Mouse (Mus musculus): ENCODE data around the gene Etv1. TPM values are rescaled to one million over a fixed set of nuclear protein-coding genes. Genes with fewer than 3 reads are reported as not detected.
A peak's percentile ranks its signal among the peaks of the same experiment; 100 is the strongest.

The Etv1 gene
- 0.09 and 7.3 TPM in 2 replicates for total RNA-seq (2017)

- ATAC-seq (replicated peaks; ENCODE audit: low read depth, poor library complexity, severe bottlenecking), result peak; percentile 52
Observed at GRCm38 (mm10) chr12:38779186-38779777, at the start of gene Etv1. TSS of gene Etv1 (plus strand) at chr12:38779380.

GRCm38 (mm10) chr12:38729661-38730060 is 49.5 kb upstream of the Etv1 start:
- ATAC-seq (replicated peaks; ENCODE audit: low read depth, poor library complexity, severe bottlenecking), result no peak

- no peak for ATAC-seq (replicated peaks; ENCODE audit: low read depth, poor library complexity, severe bottlenecking)
Observed at GRCm38 (mm10) chr12:38730791-38731190, 48.4 kb upstream of the Etv1 start.

- no peak for ATAC-seq (replicated peaks; ENCODE audit: low read depth, poor library complexity, severe bottlenecking)
Observed at GRCm38 (mm10) chr12:38759322-38759721, 19.9 kb upstream of the Etv1 start.

GRCm38 (mm10) chr12:38777316-38777715 is 1.9 kb upstream of the Etv1 start:
- ATAC-seq (replicated peaks; ENCODE audit: low read depth, poor library complexity, severe bottlenecking), result no peak

GRCm38 (mm10) chr12:38777957-38778298 is 1.3 kb upstream of the Etv1 start:
- ATAC-seq (replicated peaks; ENCODE audit: low read depth, poor library complexity, severe bottlenecking), result no peak

- ATAC-seq (replicated peaks; ENCODE audit: low read depth, poor library complexity, severe bottlenecking), result peak; percentile 82
Observed at GRCm38 (mm10) chr12:38778299-38779075, 693 bp upstream of the Etv1 start.

GRCm38 (mm10) chr12:38780006-38780954 is 1.1 kb downstream of the Etv1 start:
- ATAC-seq (replicated peaks; ENCODE audit: low read depth, poor library complexity, severe bottlenecking), result peak; percentile 46

GRCm38 (mm10) chr12:38780955-38781304 is 1.8 kb downstream of the Etv1 start:
- ATAC-seq (replicated peaks; ENCODE audit: low read depth, poor library complexity, severe bottlenecking), result no peak

GRCm38 (mm10) chr12:38781686-38782085 is 2.5 kb downstream of the Etv1 start:
- ATAC-seq (replicated peaks; ENCODE audit: low read depth, poor library complexity, severe bottlenecking), result no peak

- ATAC-seq (replicated peaks; ENCODE audit: low read depth, poor library complexity, severe bottlenecking), result no peak
Observed at GRCm38 (mm10) chr12:38783291-38783690, 4.1 kb downstream of the Etv1 start.

- no peak for ATAC-seq (replicated peaks; ENCODE audit: low read depth, poor library complexity, severe bottlenecking)
Observed at GRCm38 (mm10) chr12:38784221-38784620, 5.0 kb downstream of the Etv1 start.

- no peak for ATAC-seq (replicated peaks; ENCODE audit: low read depth, poor library complexity, severe bottlenecking)
Observed at GRCm38 (mm10) chr12:38786571-38786970, 7.4 kb downstream of the Etv1 start.

GRCm38 (mm10) chr12:38787704-38788103 is 8.5 kb downstream of the Etv1 start:
- ATAC-seq (replicated peaks; ENCODE audit: low read depth, poor library complexity, severe bottlenecking), result no peak

- peak; percentile 60 for ATAC-seq (replicated peaks; ENCODE audit: low read depth, poor library complexity, severe bottlenecking)
Observed at GRCm38 (mm10) chr12:38788621-38789020, 9.4 kb downstream of the Etv1 start.

- no peak for ATAC-seq (replicated peaks; ENCODE audit: low read depth, poor library complexity, severe bottlenecking)
Observed at GRCm38 (mm10) chr12:38789789-38790355, 10.7 kb downstream of the Etv1 start.

GRCm38 (mm10) chr12:38793076-38793475 is 13.9 kb downstream of the Etv1 start:
- no peak for ATAC-seq (replicated peaks; ENCODE audit: low read depth, poor library complexity, severe bottlenecking)

GRCm38 (mm10) chr12:38793697-38794096 is 14.5 kb downstream of the Etv1 start:
- ATAC-seq (replicated peaks; ENCODE audit: low read depth, poor library complexity, severe bottlenecking), result no peak

GRCm38 (mm10) chr12:38807031-38807430 is 27.9 kb downstream of the Etv1 start:
- no peak for ATAC-seq (replicated peaks; ENCODE audit: low read depth, poor library complexity, severe bottlenecking)

- no peak for ATAC-seq (replicated peaks; ENCODE audit: low read depth, poor library complexity, severe bottlenecking)
Observed at GRCm38 (mm10) chr12:38812392-38812791, 33.2 kb downstream of the Etv1 start.
